Mouse (Mus musculus) urinary bladder, postnatal 36 days (tissue): Measurements from ENCODE around the gene Specc1l.

ENCODE experiments used
- DNase-seq, 2 experiments: peaks; one replicate each; pipeline ENCODE4 v3.0.0; 2022; ENCODE audit warnings: low spot score in 2 of 2, mixed read lengths in 1 of 2

Gene Specc1l

GRCm38 (mm10) chr10:75224154-75224553, 12.3 kb downstream of the Specc1l start:
- DNase-seq, result no peak

- DNase-seq, result no peak
These were observed 12.8 kb downstream of the Specc1l start for GRCm38 (mm10) chr10:75224630-75225029.

GRCm38 (mm10) chr10:75227381-75227780, 15.5 kb downstream of the Specc1l start:
- no peak for DNase-seq

GRCm38 (mm10) chr10:75230572-75230971, 18.7 kb downstream of the Specc1l start:
- DNase-seq, result peak in 1 of 2 experiments; percentile 43

GRCm38 (mm10) chr10:75231876-75232275, 20.0 kb downstream of the Specc1l start:
- DNase-seq, result no peak

GRCm38 (mm10) chr10:75232612-75233155, 20.8 kb downstream of the Specc1l start:
- DNase-seq, result no peak

GRCm38 (mm10) chr10:75233489-75233888, 21.6 kb downstream of the Specc1l start:
- no peak for DNase-seq

- no peak for DNase-seq
These were observed 23.9 kb downstream of the Specc1l start for GRCm38 (mm10) chr10:75235726-75236125.

- no peak for DNase-seq
These were observed 24.3 kb downstream of the Specc1l start for GRCm38 (mm10) chr10:75236156-75236555.

- DNase-seq, result no peak
These were observed 25.3 kb downstream of the Specc1l start for GRCm38 (mm10) chr10:75237166-75237565.

GRCm38 (mm10) chr10:75240583-75241250, 28.8 kb downstream of the Specc1l start:
- DNase-seq, result no peak

GRCm38 (mm10) chr10:75245806-75246205, 33.9 kb downstream of the Specc1l start:
- no peak for DNase-seq

GRCm38 (mm10) chr10:75246331-75246730, 34.5 kb downstream of the Specc1l start:
- DNase-seq, result no peak

GRCm38 (mm10) chr10:75251011-75251410, 39.1 kb downstream of the Specc1l start:
- DNase-seq, result no peak

- DNase-seq, result no peak
These were observed 40.6 kb downstream of the Specc1l start for GRCm38 (mm10) chr10:75252301-75253022.

- no peak for DNase-seq
These were observed 43.2 kb downstream of the Specc1l start for GRCm38 (mm10) chr10:75255091-75255490.

- DNase-seq, result no peak
These were observed 45.5 kb downstream of the Specc1l start for GRCm38 (mm10) chr10:75257401-75257800.

- no peak for DNase-seq
These were observed 46.4 kb downstream of the Specc1l start for GRCm38 (mm10) chr10:75258241-75258640.

GRCm38 (mm10) chr10:75261268-75261667, 49.4 kb downstream of the Specc1l start:
- no peak for DNase-seq

GRCm38 (mm10) chr10:75264993-75265555, 53.2 kb downstream of the Specc1l start:
- DNase-seq, result no peak

GRCm38 (mm10) chr10:75273020-75273419, 61.1 kb downstream of the Specc1l start:
- no peak for DNase-seq

GRCm38 (mm10) chr10:75276427-75277013, 64.6 kb downstream of the Specc1l start:
- no peak for DNase-seq
